Mouse (Mus musculus): Measurements from ENCODE around the gene Pan2. TPM values are rescaled to one million over a fixed set of nuclear protein-coding genes. Genes with fewer than 3 reads are reported as not detected.
"Not testable (repeated sequence)": the region's sequence is repeated elsewhere in the genome, so short reads cannot be mapped to it uniquely, and the experiment has no call there.

The Pan2 gene
- total RNA-seq, 2 experiments from 2014 or later = 43.6 to 45.3 TPM

DNA sequence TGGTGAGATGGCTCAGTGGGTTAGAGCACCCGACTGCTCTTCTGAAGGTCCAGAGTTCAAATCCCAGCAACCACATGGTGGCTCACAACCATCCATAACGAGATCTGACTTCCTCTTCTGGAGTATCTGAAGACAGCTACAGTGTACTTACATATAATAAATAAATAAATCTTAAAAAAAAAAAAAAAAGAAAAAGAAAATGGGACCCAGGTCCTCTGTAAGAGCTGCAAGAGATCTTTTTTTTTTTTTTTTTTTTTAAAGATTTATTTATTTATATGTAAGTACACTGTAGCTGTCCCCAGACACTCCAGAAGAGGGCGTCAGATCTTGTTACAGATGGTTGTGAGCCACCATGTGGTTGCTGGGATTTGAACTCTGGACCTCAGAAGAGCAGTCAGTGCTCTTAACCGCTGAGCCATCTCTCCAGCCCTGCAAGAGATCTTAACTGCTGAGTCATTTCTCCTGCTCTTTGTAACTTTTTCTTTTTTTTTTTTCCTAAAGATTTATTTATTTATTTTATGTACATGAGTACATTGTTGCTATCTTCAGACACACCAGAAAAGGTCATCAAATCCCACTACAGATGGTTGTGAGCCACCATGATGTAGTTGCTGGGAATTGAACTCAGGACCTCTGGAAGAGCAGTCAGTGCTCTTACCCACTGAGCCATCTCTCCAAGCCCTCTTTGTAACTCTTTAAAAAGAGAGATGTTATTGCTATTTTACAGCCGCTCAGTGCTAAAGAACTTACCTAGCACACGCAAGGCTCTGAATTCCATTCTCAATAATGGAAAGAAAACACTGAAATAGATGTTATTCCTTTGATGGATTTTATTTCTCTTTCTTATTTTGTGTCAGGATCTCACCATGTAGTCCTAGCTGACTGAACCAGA is 29.5 kb downstream of the Pan2 start:
- DNase-seq (ENCODE audit: low spot score in 2 of 2) = not testable (repeated sequence)

DNA sequence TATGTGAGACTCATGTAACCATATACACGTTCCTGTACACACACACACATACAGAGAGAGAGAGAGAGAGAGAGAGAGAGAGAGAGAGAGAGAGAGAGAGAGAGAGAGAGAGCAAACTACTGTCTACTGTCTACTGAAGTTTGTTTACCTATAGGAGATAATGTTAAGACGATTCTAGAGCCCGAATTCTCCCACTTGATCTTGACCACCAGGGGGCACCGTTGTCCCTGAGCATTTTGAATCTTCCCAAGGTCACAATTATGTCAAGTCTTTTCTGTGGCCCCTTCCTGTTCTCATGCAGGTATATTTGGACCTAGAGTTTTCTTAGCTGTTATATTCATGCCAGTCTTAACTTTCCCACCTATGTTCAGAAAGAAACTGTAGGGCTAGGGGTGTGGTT is 32.4 kb downstream of the Pan2 start:
- peak; percentile 55 to 67 for DNase-seq (ENCODE audit: low spot score in 2 of 2)

DNA sequence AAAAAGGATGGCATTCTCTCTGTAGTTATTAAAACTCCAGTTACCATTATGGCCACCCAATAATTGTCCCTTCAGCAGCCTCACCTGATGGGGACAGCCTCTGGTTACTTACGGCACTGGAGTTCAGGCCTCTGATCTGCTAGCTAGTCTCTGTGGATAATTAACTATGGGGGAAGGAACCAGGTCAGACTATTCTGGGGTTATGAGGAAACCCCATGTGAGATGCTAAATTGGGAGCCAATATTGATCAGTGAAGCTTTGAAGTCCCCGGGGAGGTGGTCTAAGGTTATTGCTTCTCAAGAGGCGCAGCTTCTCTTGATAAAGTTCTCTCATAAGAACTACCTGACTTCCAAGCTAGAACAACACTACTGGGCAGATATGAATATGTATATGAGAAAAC is 33.1 kb downstream of the Pan2 start:
- no peak for DNase-seq (ENCODE audit: low spot score in 2 of 2)

DNA sequence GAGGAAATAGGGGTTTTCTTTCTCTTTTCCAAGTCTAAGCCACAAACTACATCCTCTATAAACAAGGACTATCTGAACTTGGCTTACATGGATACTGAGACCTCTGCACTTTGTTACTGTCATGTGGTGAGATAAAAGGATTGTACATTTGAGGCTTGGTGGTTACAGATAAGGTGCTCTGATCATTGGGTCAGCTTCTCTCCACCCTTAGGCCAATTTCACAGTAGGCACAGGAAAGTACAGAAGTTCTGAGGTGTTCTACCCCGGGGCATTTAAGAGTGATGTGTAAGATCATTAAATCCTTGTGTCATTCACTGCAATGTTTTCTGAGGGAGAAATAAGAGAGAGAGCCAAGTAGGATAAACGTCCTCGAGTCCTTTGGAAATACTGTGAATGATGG is 33.5 kb downstream of the Pan2 start:
- DNase-seq (ENCODE audit: low spot score in 2 of 2) = no peak

DNA sequence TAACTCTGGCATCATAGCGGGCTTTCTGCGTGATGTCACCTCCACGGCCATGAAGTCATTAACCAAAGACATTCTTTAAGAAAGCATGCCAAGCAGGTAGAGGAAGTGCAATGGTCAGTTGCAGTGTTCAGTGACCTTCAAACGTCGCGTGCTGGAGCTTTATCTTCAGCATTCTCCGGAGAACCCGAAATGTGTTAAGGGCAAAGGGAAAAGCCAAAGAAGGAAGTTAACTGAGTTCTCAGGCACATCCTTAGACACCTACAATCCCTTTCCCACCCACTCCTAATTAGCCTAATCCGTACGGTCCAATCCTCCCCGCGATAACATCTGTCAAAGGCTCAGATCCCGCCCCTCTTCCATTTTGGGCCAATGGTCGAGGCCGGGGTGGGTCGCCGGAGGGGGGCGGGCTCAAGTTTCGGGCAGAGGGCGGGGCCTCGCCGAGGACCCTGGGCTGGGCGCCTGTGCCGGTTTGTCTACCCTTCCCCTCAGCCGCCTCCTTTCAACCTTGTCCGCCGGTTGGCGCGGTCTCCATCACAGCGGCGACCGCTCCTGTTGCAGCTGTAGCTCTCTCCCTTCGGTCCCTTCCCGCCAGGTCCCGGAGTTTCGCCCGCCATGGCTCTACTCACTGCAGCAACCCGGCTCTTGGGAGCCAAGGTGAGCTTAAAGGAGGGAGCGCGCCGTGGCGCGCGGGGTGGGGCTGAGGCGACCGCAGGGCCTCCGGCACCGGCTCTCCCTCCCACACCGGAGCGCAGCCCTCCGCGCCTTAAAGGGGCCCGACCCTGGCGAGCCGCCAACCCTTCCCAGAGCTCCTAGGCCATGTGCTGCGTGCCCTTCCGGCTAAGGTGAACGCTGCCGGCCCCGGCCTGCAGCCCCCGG is 34.4 kb downstream of the Pan2 start, which contains the start of gene Cs:
Gene Cs, plus strand, starts transcription at position 429 of the 876 bp plus-strand sequence.
- peak; percentile 86 to 97 for DNase-seq (ENCODE audit: low spot score in 2 of 2)

DNA sequence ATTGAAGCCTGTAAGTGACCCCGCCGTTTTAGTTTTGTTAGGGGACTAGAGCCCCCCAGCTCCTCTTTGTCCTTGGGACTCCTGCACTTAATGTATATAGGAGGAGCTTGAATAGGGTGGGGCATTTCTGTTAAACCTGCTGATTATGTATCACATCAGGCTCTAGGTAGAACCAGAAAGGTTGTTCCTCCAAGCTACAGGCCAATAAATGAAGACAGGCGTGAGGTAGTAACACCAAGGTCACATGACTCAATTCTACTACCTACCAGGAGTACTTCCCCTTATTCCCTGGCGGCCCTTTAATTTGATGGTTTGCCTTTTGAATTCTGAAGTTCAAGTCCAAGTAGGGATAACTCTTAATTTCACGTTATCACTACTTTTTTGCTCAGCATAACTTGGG is 35.3 kb downstream of the Pan2 start:
- DNase-seq (ENCODE audit: low spot score in 2 of 2) = no peak

DNA sequence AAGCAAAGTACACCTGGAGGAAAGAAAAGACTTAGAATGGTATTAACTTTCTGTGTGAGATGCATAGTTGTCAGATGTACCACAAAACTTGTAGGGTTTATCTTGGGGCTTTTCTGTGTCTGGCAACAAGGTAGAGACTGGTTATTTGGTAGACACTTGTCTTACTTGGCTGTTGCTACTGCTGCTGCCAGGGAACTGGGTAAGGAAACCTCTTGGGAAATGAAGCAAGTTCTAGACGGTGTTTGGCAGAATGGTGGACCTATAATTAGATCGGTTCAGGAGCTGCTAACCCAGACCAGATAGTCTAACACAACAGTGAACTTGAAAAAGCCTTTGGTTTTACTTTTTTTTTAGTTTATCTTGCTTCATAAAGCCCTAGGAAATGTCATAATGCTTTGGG is 35.8 kb downstream of the Pan2 start:
- DNase-seq (ENCODE audit: low spot score in 2 of 2) = no peak

DNA sequence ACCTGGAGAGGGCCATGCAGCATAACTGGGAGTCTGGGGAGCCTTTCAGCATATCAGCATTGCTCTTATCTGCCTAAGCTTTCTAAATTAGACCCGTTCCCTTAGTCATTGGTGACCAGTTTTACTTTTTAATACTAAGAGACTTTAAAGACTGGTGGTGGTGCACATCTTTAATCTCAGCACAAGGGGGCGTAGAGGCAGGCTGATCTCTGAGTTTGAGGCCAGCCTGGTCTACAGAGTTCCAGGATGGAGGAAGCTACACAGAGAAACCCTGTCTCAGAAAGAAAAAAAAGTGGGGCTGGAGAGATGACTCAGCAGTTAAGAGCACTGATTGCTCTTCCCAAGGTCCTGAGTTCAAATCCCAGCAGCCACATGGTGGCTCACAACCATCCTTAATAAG is 37.1 kb downstream of the Pan2 start:
- DNase-seq (ENCODE audit: low spot score in 2 of 2) = no peak

DNA sequence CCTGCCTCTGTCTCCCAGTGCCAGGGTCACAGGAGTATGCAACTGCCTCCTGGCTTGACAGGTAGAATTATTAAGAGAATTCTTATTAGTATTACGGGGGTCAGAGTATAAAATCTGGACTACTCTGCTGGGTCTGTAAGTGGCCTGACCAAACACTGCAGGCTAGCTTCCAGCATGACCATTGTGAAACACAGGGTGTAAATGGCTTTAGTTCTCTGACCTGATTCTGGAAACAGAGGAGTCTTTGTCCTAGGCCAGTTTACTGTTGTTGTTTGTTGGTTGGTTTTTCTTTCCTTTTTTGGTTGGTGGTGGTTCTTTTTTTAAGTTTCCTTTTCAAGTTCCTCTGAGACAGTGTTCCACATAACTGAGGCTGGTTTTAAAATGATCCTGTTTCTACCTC is 40.3 kb downstream of the Pan2 start:
- no peak for DNase-seq (ENCODE audit: low spot score in 2 of 2)

DNA sequence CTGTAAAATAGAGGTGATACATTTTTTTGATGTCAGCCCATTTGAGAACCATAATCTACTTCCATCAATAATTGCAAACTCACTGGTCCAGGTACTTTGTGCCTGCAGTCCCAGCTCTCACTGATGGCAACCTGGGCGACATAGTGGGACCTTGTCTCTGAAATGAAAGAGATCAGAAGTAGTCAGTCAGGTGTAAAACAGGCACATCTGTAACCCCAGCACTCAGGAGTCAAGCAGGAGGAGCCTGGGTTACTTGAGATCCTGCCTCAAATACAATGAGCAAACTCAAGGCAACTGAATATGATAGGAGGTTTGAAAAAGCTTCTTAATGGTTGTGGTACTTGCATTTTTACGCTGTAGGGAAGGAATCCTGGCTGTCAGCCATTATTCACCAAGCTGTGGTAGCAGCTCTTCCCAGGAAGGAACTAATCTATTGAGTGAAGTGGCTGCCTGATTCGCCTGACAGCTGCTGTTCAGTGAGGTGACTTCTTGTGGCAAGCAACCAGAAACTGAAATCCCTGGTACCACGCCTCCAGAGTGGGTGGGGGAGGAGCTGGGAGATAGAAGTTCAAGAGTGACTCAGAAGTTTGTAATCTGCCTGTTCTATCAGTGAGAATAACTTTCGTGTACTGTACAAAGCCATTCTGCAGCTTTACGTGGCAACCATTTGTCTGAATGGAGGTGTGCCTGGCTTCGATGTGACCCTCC is 41.6 kb downstream of the Pan2 start:
- peak; percentile 34 to 55 for DNase-seq (ENCODE audit: low spot score in 2 of 2)

DNA sequence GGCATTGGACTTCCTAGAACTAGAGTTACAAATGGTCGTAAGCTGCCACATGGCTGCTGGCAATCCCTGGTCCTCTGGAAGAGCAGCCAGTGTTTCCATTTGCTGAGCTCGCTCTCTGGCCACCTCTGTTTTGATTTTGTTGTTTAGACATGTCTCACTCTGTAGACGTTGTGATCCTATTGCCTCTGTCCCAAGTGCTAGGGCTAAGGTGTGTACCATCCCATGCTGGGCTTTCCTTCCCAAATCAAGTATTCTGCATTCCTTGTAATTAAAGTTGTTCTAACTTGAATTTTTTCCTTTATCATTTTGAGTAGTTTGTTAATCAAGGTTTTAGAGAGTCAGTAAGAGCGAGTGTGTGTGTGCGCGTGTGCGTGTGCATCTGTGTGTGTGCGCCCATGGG is 44.4 kb downstream of the Pan2 start:
- DNase-seq (ENCODE audit: low spot score in 2 of 2) = no peak

DNA sequence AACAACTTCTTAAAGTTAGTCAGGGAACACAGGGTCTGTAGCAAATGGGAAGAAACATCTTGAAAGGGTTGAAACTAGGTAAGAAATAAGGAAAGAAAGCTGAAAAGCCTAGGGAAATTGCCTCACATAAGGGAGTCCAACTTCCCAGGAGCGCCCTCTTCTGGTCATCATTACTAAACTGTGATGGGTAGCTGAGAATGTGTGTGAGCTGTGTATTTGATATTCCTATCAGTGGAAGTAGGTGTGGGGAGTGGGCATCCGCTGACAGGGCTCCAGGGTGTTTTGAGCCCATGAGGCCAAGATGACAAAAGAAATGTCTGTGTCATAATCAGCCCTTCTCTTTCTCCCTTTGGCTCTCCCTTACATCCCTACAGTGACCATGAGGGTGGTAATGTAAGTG is 55.7 kb downstream of the Pan2 start:
- no peak for DNase-seq (ENCODE audit: low spot score in 2 of 2)

DNA sequence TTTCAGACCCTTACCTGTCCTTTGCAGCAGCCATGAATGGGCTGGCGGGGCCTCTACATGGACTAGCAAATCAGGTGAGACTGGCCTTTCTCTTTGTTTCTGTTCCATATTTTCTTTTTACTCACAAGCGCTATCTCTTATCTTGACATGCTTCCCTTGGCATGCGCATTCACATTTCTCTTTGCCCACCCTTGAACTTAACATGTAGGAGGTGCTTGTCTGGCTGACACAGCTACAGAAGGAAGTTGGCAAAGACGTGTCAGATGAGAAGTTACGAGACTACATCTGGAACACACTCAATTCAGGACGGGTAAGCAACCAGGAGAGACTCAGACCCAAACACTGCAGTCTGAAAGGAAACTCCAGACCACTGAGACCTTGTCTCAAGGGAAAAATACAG is 56.1 kb downstream of the Pan2 start:
- no peak for DNase-seq (ENCODE audit: low spot score in 2 of 2)

DNA sequence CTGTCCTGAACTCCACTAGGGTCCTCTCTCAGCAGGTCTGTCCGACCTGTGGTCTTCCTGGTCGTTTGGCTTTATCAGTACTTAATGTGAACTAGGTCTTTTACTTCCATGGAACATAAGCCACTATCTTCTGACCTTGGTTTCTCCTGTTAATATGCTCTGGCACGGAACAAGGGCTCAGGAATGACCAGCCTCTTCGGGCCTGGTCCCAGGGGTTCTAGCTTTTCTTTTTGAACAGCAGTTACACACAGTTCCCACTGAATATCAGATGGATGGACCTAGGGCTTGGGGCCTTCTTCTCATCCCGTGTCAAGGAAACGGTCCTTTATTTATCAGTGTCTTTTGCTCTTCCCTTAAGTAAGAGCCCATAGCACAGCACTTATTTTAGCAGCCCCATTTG is 58.7 kb downstream of the Pan2 start:
- DNase-seq (ENCODE audit: low spot score in 2 of 2) = no peak

DNA sequence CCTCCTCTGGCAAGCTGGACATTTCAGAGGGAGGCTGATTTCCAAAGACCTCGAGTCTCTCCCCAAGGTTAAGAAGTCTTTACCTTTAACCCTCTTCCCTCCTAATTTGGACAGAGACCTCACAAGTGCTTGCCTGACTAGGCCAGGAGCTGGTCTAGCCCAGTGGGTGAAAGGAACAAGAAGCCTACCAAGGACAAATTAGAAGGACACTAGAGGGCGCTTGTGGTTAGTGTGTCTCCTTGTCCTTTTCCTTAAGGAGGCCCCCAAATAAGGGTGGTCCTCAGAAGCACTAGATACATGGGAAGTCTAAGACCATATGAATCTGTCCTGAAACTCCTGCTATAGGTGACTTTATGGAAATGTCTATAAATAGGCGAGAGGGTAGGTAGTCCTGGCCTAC is 59.4 kb downstream of the Pan2 start:
- DNase-seq (ENCODE audit: low spot score in 2 of 2) = no peak

DNA sequence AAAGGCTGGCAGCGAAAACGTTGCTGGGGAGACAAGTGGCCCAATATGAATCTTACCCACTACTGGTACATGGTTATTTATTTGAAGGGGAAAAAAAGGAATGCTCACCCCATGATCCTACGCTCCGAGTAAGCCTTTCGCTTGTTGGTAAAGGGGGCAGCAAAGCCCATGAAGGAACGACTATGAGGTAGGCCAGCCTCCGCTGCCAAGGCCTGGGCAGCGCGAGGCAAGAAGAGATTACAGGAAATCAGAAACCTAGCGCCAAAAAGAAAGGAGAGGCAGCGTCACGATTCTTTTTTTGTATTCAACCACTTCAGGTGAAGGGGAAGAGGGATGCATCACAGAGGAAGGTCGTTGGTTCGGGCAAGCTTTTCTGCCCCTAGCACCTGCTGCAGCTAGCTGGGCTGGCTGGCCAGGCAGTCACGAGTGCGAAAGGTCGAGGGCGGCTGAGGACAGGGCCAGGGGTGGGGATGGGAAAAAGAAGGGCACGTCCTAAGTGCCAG is 64.8 kb downstream of the Pan2 start:
- no peak for DNase-seq (ENCODE audit: low spot score in 2 of 2)

DNA sequence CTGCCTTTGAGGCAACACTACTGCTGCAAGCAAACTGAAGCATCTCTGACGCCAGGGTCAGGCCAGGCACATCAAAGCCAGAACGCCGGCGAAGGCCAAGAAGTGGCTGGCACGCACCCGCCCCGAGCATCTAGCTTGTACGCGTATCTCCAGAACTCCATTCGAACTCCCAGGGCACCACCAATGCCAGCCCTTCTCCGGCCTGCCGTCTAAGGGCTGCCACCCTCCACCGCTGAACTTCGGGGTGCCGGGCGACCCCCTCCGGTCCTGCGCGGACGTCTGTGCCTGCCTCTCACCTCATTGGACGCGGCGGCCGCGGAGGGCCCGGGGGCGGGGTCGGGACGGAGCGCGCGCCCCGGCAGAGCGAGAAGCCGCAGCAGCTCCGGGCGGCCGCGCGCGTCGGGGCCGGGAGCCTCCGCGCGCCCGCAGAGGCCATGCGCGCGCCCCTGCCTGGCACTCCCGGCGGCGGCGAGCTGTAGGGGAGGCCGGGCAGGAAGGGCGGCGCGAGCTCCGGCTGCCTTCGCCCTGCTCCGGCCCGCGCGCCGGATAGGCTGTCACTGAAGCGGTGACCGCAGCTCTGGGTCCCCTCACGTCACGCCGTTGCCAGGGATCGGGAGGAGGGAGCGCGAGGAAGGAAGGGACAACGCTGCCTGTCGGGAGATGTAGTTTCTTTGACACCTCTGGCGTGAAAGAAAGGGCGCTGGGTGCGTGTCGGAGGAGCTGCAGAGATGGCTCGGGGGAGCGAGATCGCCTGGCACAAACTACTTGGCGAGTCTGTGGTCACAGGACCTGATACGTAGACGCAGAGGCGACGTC is 65.5 kb downstream of the Pan2 start, which contains the start of gene Coq10a:
Gene Coq10a, minus strand, starts transcription at position 596 of the 816 bp plus-strand sequence.
- DNase-seq (ENCODE audit: low spot score in 2 of 2) = peak; percentile 74 to 79

DNA sequence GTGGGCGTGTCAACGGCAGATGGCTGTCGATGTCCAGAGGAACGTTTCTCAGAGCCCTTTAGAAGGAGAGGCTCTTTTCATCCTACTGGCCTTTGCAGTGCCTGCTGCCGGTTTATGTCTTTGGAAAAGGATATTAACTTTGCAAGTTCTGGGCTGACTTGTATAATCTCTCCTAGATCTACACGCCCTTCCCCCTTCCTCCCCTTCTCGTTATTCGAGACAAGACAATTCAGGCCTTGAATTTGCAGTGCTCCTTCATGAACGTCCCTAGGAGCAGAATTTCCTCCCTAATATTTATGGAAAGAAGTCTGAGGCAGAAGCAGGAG is 66.0 kb downstream of the Pan2 start:
- DNase-seq (ENCODE audit: low spot score in 2 of 2) = no peak

DNA sequence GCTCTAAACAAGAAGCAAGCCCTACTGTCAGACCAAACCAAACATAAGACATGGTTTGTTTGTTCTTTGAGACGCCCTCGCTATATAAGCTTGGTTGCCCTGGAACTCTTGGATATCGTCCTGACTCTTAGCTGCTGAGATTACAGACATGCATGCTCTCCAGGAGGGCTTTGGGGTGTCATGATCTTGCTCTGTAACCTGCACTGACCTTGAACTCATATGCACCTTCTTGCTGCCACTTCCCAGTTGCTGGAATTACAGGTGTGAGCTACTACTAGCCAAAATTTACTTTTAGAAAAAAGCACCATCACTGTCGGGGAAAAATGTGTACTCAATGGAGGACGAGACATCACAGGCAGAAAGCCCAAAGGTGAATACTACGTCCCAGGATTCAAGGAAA is 66.5 kb downstream of the Pan2 start:
- no peak for DNase-seq (ENCODE audit: low spot score in 2 of 2)

DNA sequence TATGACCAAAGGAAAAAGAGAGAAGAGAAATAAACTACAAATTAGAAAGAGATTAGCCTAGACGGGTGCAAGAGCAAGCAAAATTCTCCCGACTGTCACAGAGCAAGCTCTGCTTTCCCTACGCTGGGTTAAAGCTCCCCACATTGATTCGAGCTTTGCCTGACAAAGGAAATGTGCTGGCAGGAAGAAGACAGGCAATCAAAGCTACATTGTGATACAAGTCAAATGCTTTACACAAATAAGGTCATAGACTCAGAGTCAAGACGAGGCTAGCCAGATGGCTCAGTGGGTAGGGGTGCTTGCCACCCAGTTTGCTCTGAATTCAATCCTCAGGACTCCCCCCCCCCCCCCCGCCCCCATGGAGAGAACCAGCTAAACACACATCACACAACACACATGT is 66.9 kb downstream of the Pan2 start:
- no peak for DNase-seq (ENCODE audit: low spot score in 2 of 2)

DNA sequence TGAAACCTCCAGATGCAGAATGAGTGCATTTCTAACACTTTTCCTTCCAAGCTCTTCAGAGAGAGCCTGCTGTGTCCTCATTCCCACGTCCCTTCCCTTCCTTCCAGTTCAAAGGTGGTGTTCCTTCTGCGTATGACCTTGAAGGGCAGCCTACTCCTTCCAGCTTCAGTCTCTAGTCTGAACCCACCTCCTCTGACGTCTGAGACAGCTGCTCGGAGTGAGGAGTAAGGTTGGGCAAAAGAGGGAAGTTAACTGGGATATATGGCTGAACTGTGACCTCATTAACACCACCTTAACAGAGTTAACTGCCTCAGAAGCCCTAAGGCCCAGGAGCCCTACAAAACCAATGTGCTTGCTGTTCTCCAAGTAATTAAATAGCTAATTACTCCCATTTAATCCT is 67.5 kb downstream of the Pan2 start:
- DNase-seq (ENCODE audit: low spot score in 2 of 2) = no peak
